Mouse (Mus musculus) telencephalon, adult 2 months (tissue): ENCODE measurements around the gene Aoah.
A peak's percentile ranks its signal among the peaks of the same experiment; 100 is the strongest.

ENCODE experiments used
- DNase-seq: peaks from one replicate; pipeline ENCODE4 v3.0.0-alpha.2; 2011; ENCODE audit warnings: low read depth, low spot score

Aoah gene

GRCm38 (mm10) chr13:20916698-20917511 is 123.0 kb downstream of the Aoah start:
- no peak for DNase-seq

- no peak for DNase-seq
These were observed 126.5 kb downstream of the Aoah start for GRCm38 (mm10) chr13:20920401-20920800.

DNA sequence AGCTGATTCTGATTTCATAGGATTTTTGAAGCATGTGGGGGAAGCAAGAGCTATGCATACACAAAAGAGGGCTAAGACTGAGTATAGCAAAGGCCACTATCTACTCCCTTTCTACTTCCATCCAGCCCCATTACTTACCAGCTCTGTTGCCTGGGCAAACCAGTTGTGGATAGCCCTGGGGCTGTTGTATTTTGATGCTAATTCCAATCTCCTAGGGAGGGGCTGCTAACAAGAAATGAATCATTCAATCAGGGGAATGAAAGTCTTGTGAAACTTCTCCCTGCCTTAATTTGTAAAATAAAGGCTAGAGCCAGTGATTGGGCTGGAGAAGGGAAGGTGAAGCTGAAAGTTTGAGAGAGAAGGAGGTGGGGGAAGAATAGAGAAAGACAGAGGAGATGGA is 142.1 kb downstream of the Aoah start:
- no peak for DNase-seq

DNA sequence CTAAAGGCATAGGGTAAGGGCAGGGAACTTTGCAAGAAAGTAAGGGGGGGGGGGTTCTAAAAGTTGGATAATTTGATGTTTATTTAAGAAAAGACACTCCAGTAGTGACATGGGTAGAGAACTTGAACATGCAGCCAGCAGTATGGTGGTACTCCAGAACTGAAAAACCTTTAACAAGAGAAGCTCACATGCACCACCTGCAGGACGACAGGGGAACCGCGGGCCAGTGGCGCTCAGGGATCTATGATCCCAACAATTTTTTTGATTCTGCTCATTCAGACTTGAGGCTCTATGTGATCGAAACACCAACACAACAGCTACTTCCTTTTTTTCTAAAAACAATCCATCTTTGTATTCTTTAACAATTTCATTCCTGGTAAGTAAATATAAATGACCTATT is 143.5 kb downstream of the Aoah start:
- DNase-seq: no peak

DNA sequence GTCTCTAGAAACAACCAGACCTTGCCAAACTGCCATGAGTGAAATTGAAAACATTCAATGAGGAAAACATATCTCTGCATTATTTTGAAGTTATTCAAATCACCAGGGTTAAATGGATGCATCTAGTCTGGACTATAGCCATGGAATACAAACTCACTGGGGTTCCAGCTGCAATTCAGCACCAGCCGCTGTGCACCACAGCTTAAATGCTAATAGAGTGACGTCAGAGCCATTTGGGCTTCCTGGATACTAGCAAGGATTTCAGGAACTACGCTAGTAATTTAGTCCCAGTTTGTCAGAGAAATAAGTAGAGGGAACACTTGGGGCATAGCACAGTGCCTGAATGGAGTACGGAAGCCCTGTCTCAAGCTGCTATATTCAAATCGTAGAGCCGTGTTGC is 145.2 kb downstream of the Aoah start:
- DNase-seq: no peak

GRCm38 (mm10) chr13:20940389-20940788 is 146.5 kb downstream of the Aoah start:
- DNase-seq: no peak

DNA sequence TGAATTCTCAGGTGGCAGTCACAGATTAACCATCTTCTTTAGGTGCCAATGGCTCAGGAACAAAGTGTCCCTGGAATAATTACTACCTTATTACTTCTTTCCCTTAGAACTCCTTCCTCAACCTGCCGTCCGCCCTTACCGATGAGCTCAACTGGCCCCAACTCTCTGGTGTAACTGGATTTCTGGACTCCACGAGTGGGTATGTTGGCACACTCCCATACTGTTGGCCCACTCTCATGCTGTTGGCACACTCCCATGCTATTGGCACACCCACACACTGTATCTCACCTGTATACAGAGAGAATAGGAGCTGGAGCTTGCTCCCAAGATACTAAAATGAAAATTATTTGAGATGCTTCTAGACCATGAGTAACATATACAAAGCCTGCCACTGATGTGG is 147.8 kb downstream of the Aoah start:
- no peak for DNase-seq

DNA sequence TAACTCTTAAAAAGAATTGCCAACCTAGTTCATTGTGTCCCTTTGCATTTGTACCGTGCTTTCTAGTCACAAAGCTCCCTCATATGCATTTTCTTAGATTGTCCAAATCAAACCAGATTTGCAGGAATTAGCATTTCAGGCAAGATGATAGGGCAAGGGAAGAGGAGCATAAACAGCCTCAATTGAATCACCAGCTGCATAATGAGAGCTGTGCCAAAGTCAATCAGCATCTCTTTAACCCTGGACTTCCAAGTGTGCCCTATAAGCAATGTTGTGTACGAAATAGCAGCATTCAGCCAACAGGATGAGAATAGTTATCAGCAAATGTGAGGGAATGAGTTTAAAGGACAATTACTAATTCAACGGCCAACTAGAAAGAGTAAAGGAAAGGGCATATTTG is 169.2 kb downstream of the Aoah start:
- DNase-seq: no peak

GRCm38 (mm10) chr13:20981234-20982230 is 187.6 kb downstream of the Aoah start:
- DNase-seq: peak; percentile 50

GRCm38 (mm10) chr13:20985510-20985909 is 191.6 kb downstream of the Aoah start:
- DNase-seq: no peak

GRCm38 (mm10) chr13:20985961-20986360 is 192.0 kb downstream of the Aoah start:
- no peak for DNase-seq

- no peak for DNase-seq
These were observed 211.3 kb downstream of the Aoah start for GRCm38 (mm10) chr13:21005238-21005637.

DNA sequence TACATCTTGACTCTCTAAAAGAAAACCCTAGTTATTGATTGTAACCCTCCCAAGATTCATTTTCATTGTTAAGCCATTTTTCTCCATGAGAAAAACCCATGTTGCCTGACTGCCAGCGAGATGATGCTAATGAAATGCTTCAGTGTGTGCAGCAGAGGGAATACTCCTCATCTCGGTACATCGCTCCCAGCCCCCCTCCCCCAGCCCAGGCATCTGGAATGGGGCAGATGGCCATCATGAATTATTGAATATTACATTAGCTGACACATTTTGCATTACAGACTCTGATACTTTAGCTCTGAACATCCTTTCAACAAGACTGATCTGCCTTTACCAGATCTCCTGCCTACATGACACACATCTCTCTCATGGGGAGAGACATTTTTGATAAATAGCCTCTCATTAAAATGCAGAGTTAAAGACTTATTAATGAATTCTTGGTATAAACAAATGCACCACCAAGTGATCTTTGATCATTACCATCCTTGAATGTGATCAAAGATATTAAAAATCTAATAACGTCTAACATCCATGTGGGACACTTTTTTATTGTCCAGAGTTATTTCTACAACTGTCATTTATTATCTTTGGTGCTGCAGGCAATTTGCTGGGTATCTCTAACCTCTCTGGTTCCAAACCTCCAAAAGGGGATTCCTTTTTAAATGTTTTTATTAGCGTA is 211.9 kb downstream of the Aoah start:
- no peak for DNase-seq

GRCm38 (mm10) chr13:21006321-21006653 is 212.4 kb downstream of the Aoah start:
- no peak for DNase-seq

GRCm38 (mm10) chr13:21013659-21014058 is 219.7 kb downstream of the Aoah start:
- DNase-seq: no peak

- DNase-seq: no peak
These were observed 230.9 kb downstream of the Aoah start for GRCm38 (mm10) chr13:21024831-21025230.

DNA sequence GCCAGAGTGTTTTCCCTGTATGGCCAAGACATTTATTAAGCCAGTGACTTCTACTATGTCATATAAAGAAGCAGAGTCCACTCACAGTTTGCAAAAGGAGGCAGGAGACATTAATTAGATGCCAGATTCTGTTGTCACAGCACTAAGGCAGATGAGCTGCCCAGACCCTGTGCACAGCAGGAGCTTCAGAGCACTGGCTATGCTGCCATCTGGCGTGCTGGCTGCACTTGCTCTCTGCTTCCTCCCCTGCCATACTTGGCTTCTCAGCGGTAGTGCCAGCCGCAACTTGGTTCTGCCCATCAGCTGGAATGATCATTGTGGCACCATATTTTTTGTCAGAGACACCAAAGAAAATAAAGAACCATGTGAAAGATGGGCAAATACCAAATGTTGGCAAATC is 239.3 kb downstream of the Aoah start:
- DNase-seq: no peak

- DNase-seq: peak; percentile 42
These were observed 241.1 kb downstream of the Aoah start for GRCm38 (mm10) chr13:21035011-21035410.

DNA sequence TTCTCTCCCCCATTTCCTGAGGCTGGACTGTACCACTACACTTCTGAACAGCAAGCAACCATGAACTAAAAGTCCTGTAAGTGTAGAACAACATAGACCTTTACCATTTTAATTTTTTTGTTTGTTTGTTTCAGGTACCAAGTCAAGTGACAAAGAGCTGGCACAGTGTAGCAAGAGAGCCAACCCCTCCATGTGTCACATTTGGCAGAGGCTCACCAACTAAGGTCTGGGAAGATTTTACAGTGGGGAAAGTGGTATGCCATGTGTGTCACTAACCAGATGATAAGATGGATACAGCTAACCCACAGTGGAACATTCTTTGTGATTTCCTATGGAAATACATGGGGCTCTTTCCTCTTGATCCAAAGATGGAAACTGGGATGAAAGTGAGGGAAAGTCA is 242.1 kb downstream of the Aoah start:
- DNase-seq: no peak

DNA sequence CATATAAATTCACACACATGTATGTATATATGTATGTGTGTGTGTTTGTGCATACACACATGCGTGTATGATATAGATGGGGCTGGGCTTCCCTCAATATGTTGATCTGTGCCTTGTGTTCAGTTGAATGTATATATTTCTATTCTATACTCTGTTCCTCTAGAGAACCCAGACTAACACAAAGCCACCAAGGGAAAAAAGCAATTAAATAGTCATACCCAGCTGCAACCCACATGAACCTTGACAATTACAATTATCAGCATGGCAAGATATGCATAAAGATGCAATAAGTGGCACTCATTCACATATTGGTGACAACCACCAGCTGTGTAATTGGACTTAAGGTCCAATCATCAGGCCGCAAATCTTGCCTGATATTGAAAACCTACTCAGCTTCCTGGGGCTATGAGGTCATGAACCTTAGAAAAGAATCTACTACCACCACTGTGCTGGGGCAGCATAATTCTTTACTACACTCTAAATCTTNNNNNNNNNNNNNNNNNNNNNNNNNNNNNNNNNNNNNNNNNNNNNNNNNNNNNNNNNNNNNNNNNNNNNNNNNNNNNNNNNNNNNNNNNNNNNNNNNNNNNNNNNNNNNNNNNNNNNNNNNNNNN is 246.8 kb downstream of the Aoah start:
- no peak for DNase-seq

DNA sequence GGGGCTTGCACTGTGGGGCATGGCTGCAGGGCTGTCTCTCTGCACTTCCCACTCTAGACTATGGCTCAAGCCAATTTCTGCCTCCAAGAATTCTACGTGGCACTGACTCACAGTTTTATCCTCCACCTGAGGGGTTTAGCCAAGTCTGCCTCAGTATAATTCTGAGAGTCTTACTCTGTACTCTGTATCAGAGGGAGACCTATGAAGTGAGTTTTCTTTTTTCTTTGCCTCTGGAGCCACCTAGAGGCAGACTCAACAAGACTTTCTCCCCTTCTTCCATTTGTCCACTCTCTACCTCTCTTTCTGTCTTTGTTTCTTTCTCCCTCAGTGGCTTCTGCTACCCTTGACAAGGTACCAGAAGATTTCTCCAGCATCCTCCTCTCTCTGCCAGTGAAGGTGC is 256.2 kb downstream of the Aoah start:
- no peak for DNase-seq

DNA sequence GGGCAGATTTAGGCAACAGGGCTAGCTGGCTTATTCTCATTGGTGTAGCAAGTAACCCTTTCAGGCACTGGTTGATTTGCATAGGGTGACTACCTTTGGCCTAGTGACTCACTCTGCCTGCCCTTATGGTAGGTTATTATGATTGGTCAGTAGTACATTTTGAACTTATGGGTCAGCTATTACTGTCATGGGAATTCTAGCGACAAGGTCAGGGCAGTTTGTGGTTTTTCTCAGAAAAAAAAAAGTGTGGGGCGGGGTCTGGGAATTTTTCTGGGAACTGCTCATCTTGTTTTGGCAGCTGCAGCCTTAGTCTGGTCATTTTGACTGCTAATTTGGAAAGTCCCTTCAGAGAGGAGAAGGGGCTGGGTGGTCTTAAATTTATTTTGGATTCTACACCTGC is 272.1 kb downstream of the Aoah start:
- DNase-seq: no peak
